Mouse (Mus musculus) E14TG2a.4 (cell line): ENCODE data around the gene Prdm4.

Experiments
- H3K27me3 ChIP-seq: 2 replicates; pipeline ENCODE4 v1.6.1; 2014; ENCODE audit warnings: low read length, control low read depth; ENCODE audit not compliant: insufficient read depth
- H3K36me3 ChIP-seq: 2 replicates; pipeline ENCODE4 v1.6.1; 2014; ENCODE audit warnings: low read length, control low read depth; ENCODE audit not compliant: insufficient read depth
- H3K4me1 ChIP-seq: replicated peaks from 2 replicates; pipeline ENCODE4 v1.6.1; 2014; ENCODE audit warnings: low read depth, low read length, control low read depth
- H3K4me3 ChIP-seq: replicated peaks from 2 replicates; pipeline ENCODE4 v1.5.1; 2014; ENCODE audit warnings: mild to moderate bottlenecking, low read length
- H3K9me3 ChIP-seq: 2 replicates; pipeline ENCODE4 v1.6.1; 2014; ENCODE audit warnings: low read length, control low read depth
- CTCF ChIP-seq: conservative IDR thresholded peaks from 2 replicates; pipeline ENCODE4 v1.5.1; 2014; ENCODE audit warnings: low read length
- NANOG ChIP-seq: IDR thresholded peaks from 2 replicates; pipeline ENCODE4 v1.6.1; 2014; ENCODE audit warnings: borderline replicate concordance, low read length, mixed read lengths
- POU5F1 ChIP-seq: IDR thresholded peaks from 2 replicates; pipeline ENCODE4 v1.6.1; 2014; ENCODE audit warnings: low read length, borderline replicate concordance

Prdm4 gene

GRCm38 (mm10) chr10:85951765-85952443 lies 35.0 kb upstream of the Prdm4 start:
- H3K4me1 ChIP-seq = peaks cover 27% of the 10 kb centered on the region
- TF ChIP-seq POU5F1 (no peak), CTCF (no peak), NANOG (no peak)
- no peaks in the 10 kb centered on the region for H3K9me3 ChIP-seq
- H3K36me3 ChIP-seq = peaks cover 84% of the 10 kb centered on the region
- no peak overlapping the region for H3K4me3 ChIP-seq
- H3K27me3 ChIP-seq = no peaks in the 10 kb centered on the region

- Histone ChIP-seq H3K27me3 (no peaks in the 10 kb centered on the region), H3K4me3 (no peak overlapping the region), H3K4me1 (peaks cover 13% of the 10 kb centered on the region), H3K9me3 (no peaks in the 10 kb centered on the region), H3K36me3 (peaks cover 95% of the 10 kb centered on the region)
- no peak for TF ChIP-seq POU5F1
- TF ChIP-seq CTCF = no peak
- no peak for TF ChIP-seq NANOG
These were observed 31.7 kb upstream of the Prdm4 start for GRCm38 (mm10) chr10:85948483-85949196.

GRCm38 (mm10) chr10:85936280-85936965 lies 19.5 kb upstream of the Prdm4 start:
- TF ChIP-seq CTCF = no peak
- TF ChIP-seq NANOG = no peak
- TF ChIP-seq POU5F1 = no peak
- H3K9me3 ChIP-seq = 0 out of 2 replicates have a peak, but pooled peaks cover 2% of the 10 kb centered on the region
- peaks cover 58% of the 10 kb centered on the region for H3K36me3 ChIP-seq
- peaks cover 9% of the 10 kb centered on the region for H3K4me1 ChIP-seq
- H3K27me3 ChIP-seq = no peaks in the 10 kb centered on the region
- no peak overlapping the region for H3K4me3 ChIP-seq

GRCm38 (mm10) chr10:85929962-85930361 lies 13.0 kb upstream of the Prdm4 start:
- Histone ChIP-seq H3K27me3 (peaks cover 13% of the 10 kb centered on the region), H3K4me3 (no peak overlapping the region), H3K9me3 (no peaks in the 10 kb centered on the region), H3K36me3 (no peaks in the 10 kb centered on the region; the same call in 1 of the 2 replicates), H3K4me1 (peaks cover 43% of the 10 kb centered on the region)
- TF ChIP-seq NANOG (no peak), CTCF (no peak), POU5F1 (no peak)

- H3K4me3 ChIP-seq = peak overlapping the region; percentile 82
- TF ChIP-seq POU5F1 (no peak), NANOG (no peak), CTCF (no peak)
- no peaks in the 10 kb centered on the region for H3K9me3 ChIP-seq
- H3K4me1 ChIP-seq = peaks cover 43% of the 10 kb centered on the region
- H3K27me3 ChIP-seq = peaks cover 13% of the 10 kb centered on the region
- H3K36me3 ChIP-seq = no peaks in the 10 kb centered on the region
These were observed 12.3 kb upstream of the Prdm4 start for GRCm38 (mm10) chr10:85929208-85929591.

GRCm38 (mm10) chr10:85928499-85929207 lies 11.7 kb upstream of the Prdm4 start:
- peaks cover 43% of the 10 kb centered on the region for H3K4me1 ChIP-seq
- TF ChIP-seq CTCF (no peak), POU5F1 (no peak), NANOG (no peak)
- H3K36me3 ChIP-seq = no peaks in the 10 kb centered on the region

GRCm38 (mm10) chr10:85927676-85928445 lies 10.9 kb upstream of the Prdm4 start, which contains the start of gene Ascl4:
Gene Ascl4 (plus strand): TSS chr10:85927681.
- H3K4me1 ChIP-seq = peaks cover 43% of the 10 kb centered on the region
- H3K36me3 ChIP-seq = no peaks in the 10 kb centered on the region
- TF ChIP-seq NANOG = no peak
- TF ChIP-seq POU5F1 = no peak
- no peak for TF ChIP-seq CTCF
- H3K4me3 ChIP-seq = peak within 1 kb of the TSS; percentile 82
- H3K9me3 ChIP-seq = no peaks in the 10 kb centered on the region
- H3K27me3 ChIP-seq = peaks cover 13% of the 10 kb centered on the region

More at GRCm38 (mm10) chr10:85928499-85929207, 11.7 kb upstream of the Prdm4 start:
- Histone ChIP-seq H3K27me3 (peaks cover 13% of the 10 kb centered on the region), H3K4me3 (peak overlapping the region; percentile 82), H3K9me3 (no peaks in the 10 kb centered on the region)
